Mouse (Mus musculus): ENCODE measurements at regions not wholly inside any gene's neighbourhood (a gene's known extent, or its start where the extent isn't known, plus 50 kb on each side); places are given as distances from the start of the nearest gene placed in this dataset.

DNA sequence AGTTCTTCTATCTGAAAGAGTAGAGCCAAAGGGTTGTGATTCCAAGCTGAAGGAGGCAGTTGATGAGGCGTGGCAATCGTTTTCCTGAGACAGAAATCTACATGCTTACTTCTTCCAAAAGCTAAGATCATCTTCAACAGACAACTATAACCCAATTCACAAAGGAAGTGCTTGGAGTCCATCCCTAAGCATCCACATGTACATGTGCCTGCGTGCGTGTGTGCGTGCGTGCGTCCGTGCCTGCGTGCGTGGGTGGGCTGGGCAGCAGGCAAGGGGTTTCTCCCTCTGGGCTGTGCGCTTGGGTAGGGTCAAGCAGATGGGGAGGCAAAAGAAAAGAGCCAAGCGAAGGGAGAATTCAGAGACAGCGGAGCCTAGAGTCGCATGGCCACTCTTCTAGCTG, 108.2 kb upstream of the Atp1a1 start:
- TF ChIP-seq POLR2A (IDR thresholded peaks at IDR 0.05; ENCODE audit: low read depth, low read length): no peak
- no peak for TF ChIP-seq CTCF (IDR thresholded peaks at IDR 0.05; ENCODE audit: extremely low read depth, insufficient read depth, insufficient read length, insufficient replicate concordance)
